Mouse (Mus musculus): ENCODE results near the gene Tmem196. TPM values are rescaled to one million over a fixed set of nuclear protein-coding genes. Genes with fewer than 3 reads are reported as not detected.
"Not testable (repeated sequence)": the region's sequence is repeated elsewhere in the genome, so short reads cannot be mapped to it uniquely, and the experiment has no call there.

Tmem196 gene
- 0.22 and 0.32 TPM in 2 replicates for polyA plus RNA-seq (2012; rRNA removed)

DNA sequence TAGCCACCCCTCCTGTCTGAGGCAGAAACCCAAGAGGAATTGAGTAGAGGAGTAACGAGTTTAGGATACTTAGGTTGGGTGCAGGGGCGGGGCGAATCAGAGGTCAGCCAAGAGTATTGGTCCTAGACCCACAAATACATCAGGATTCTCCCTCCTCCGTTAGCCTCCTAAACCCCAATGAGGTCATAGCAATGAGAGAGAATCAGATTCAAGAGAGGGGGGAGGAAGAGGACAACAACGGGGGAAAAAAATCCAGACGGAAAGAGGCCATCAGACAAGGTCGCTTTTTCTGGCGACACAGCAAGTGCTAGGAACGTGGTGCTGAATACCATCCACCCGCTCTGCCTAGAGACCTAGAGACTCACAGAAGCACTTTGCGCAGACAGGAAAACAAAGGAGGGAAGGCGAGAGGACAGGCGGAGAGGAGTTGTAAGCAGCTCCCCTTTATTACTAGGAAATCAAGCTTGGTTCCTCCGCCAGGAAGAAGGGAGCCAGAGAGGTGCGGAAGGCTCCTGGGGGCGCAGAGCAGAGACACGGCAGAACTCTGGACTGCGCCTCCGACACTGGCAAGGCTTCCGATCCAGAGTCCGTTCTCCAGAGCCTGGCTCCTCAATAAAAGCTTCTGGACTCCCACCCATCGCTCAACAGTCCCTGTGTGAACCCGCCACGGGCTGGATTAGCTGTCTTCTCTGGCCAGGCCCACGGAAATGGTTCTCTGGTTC is at the start of gene Tmem196:
Tmem196 (plus strand) TSS at position 234 of the 722 bp plus-strand sequence.
- no peak for DNase-seq (ENCODE audit: low spot score)

DNA sequence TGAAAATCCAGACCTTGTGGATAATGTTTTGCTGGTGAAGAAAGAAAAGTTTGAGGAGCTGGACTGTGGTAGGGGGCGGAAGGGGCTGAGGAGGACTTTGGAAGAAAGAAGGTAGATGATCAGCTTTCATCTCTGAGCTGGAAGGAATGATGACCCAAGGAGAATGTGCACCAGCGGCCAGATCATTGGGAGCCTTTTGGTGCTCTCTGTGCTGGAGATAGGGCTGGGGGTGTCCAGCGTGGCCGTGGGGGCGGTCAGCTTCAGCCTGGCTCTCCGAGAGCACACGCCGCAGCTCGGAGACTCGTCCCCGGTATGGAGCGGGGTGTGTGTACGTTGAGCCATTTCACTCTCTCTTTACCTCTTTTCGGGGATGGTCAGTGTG is 680 bp downstream of the Tmem196 start:
- no peak for DNase-seq (ENCODE audit: low spot score)

DNA sequence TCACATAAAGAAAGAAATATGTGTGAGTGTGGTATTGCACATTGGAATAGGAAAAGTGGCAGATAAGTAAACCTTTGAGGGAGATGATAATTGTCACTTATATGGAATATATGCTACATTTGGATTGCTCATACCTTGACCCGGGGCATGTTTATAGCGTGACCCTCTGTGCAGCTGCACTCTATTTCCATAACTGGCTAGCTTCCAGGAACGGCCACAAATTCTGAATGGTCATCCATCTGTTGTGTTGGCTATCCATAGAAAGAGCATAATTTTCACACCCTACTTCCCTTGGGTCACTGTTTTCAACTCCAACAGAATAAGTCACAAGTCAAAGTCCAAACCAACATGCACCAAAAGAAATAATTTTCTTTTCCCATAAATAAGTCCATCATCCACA is 11.4 kb downstream of the Tmem196 start:
- no peak for DNase-seq (ENCODE audit: low spot score)

DNA sequence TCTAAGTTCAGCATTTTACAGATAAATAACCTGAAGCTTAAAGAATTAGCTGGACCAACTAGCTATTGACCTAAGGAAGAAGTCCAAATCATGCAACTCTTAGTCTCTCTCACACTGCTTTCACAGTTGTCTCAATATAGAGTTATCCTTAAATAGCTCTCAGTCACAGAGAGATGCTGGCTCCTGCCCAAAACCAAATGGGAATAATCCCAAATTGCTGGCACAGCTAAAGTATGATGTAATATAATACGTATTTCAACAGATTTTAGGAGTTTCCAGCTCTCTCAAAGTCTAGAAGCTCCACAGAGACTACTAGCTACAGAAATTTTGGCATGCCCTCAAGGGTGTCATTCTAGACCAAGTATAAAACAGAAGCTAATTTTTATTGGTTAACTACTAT is 15.1 kb downstream of the Tmem196 start:
- DNase-seq (ENCODE audit: low spot score): no peak

DNA sequence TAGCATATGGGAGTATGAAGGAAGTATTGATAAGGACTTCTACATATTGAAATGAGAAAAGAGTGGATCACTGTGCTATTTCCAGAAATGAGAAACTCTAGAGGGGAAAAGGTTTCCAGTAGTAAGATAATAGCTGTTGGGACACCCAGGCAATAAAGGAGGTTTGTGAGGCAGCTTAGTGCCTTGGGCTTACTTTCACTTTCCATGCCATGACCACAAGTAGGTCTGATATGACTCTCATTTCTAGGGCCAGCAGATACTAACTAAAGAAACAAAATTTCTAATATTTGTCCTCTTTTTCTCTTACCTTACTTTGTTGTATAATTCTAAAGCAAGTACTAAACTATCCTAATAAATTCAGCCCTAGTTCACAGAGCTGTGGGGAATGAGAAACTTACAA is 19.8 kb downstream of the Tmem196 start:
- DNase-seq (ENCODE audit: low spot score): no peak

DNA sequence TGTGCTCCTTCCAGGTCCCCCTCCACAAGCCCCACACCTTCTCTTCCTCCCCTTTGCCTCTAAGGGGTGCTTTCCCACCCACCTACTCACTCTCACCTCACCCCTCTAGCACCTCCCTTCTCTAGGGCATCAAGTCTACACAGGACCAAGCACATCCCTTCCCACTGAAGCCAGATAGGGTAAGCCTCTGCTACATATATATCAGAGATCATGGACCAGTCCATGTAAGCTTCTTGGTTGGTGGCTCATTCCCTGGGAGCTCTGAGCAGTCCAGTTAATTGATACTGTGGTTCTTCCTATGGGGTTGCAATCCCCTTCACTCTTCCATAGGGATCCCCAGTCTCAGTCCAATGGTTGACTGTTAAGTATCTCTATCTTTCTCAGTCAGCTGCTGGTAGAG is 24.4 kb downstream of the Tmem196 start:
- no peak for DNase-seq (ENCODE audit: low spot score)

DNA sequence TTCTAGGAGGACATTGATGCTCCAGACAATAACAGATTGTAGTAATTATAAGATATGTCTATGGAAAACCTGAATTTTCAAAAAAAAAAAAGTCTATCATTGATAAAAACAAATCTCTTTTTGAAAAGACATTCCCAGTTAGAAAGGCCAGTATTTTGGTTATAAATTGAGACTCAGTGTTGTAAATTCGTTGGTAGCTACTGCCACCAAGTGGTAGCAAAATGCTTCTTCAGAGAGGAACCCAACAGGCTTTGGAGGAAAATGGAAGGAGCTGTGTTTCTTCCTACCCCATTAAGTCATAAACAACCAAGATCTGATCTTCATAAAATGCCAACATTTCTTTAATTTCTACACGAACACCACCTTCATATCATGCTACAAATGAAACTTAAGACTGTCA is 36.1 kb downstream of the Tmem196 start:
- DNase-seq (ENCODE audit: low spot score): no peak

DNA sequence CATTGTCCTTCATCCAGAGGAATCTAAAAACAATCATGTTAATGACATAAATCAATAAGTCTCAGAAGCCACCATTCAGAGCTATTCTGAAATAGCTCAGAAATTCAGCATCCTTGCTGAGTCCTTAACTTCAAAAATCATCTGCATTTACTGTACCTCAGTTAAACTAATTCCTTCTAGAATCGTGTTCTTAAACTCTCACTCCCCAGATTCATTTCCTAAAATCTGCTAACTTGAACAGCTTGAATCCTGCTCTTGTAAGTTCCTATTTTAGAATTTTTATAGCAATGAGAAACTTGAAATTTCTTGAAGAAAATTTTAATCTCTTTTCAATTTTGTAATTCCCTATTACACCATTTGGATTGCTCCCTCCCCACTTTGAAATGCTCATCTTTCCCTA is 52.6 kb downstream of the Tmem196 start:
- no peak for DNase-seq (ENCODE audit: low spot score)

DNA sequence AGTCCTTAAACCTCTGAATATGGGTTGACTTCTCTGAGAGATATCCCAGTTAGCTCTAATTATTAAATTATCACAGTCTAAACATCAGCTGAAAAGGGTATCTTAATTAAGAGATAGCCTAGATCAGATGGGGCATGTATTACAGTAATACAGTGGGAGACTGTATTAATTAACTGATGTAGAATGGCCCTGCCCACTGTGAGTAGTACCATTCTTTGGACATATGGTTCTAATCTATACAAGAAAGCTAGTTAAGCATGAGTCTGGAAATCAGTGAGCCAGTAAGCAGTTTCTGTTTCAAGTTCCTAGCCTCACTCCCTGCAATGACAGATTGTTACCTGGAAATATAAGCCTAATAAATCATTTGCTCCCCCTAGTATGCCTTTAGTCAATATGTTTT is 58.7 kb downstream of the Tmem196 start:
- no peak for DNase-seq (ENCODE audit: low spot score)

DNA sequence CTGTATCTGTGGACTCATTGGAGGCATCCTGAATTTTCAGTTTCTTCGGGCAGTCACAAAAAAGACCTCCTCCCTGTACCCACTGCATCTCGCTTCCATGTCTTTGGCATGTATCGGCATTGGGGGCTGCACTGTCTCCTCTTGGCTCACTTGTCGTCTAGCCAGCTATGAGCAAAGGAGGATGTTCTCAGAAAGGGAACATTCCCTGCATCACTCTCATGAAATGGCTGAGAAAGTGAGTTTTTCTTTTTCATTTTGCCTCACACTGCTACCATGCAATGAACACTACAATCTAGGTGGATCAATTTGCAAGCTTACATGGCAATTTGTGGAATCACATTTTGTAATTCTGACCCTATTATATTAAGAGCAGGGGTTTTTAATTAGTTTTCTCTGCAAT is 69.1 kb downstream of the Tmem196 start:
- DNase-seq (ENCODE audit: low spot score): no peak

DNA sequence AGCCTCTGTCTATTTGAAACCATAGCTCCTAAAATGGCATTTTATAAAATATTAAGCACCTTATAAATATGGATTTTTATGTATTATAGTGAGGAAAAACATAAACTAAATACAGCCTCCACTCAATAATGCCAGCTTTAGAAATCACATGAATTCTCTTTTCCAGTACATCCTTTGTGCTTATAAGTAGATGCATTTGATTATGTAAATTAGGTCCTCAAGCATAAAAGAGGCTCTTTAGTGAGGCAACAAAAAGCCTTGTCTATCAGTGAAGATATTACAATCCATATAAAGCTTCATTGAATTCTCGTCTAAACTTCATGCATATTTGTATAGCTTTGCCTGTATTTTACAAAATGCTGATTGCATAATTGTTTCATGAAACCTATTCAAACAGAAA is 69.6 kb downstream of the Tmem196 start:
- no peak for DNase-seq (ENCODE audit: low spot score)

DNA sequence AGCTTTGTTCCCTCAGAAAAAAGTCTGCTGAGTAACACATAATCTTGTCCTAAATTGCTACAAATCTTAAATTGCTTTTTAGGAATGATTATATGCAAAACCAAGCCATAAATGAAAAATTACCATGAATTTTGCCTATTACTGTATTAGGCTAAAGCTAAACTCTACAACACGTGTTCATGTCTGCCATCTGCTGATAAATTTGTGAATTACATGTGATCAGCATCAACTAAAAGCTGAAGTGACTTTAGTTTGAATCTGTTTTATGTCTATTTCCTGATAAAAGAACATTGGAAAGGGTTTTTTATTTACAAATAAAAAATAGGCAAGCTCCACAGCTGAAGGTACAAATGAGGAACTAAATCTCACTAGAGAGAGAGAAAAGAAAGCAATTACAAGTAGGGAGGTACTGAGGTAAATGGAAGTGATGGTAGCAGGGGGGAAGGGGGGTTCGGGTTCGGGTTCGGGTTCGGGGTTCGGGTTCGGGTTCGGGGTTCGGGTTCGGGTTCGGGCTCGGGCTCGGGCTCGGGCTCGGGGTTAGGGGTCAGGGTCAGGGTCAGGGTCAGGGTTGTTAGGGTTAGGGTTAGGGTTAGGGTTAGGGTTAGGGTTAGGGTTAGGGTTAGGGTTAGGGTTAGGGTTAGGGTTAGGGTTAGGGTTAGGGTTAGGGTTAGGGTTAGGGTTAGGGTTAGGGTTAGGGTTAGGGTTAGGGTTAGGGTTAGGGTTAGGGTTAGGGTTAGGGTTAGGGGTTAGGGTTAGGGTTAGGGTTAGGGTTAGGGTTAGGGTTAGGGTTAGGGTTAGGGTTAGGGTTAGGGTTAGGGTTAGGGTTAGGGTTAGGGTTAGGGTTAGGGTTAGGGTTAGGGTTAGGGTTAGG is 82.7 kb downstream of the Tmem196 start:
- not testable (repeated sequence) for DNase-seq (ENCODE audit: low spot score)
